Mouse (Mus musculus) kidney, adult 18-20 months (tissue): ENCODE data around the gene Gm39566.

ENCODE experiments used
- DNase-seq: peaks from one replicate; pipeline ENCODE4 v3.0.0; 2021

Gm39566 gene

GRCm38 (mm10) chr11:69795168-69795982 is 19.7 kb downstream of the Gm39566 start, which contains the start of gene Chrnb1:
Gene Chrnb1, minus strand, starts transcription at chr11:69795943.
- DNase-seq, result peak; percentile 93

GRCm38 (mm10) chr11:69793429-69793828 is 21.7 kb downstream of the Gm39566 start:
- no peak for DNase-seq

- DNase-seq, result no peak
These were observed 23.7 kb downstream of the Gm39566 start for GRCm38 (mm10) chr11:69791420-69791819.

- no peak for DNase-seq
These were observed 25.7 kb downstream of the Gm39566 start for GRCm38 (mm10) chr11:69789431-69789830.

- DNase-seq, result no peak
These were observed 27.8 kb downstream of the Gm39566 start for GRCm38 (mm10) chr11:69787306-69787705.

- DNase-seq, result peak; percentile 49
These were observed 30.3 kb downstream of the Gm39566 start for GRCm38 (mm10) chr11:69784793-69785272.

GRCm38 (mm10) chr11:69781828-69782227 is 33.3 kb downstream of the Gm39566 start:
- no peak for DNase-seq

GRCm38 (mm10) chr11:69778985-69779384 is 36.1 kb downstream of the Gm39566 start:
- no peak for DNase-seq

- DNase-seq, result no peak
These were observed 36.7 kb downstream of the Gm39566 start for GRCm38 (mm10) chr11:69778258-69778982.

GRCm38 (mm10) chr11:69777504-69778257 is 37.4 kb downstream of the Gm39566 start:
- no peak for DNase-seq

GRCm38 (mm10) chr11:69776488-69776887 is 38.6 kb downstream of the Gm39566 start:
- DNase-seq, result no peak

GRCm38 (mm10) chr11:69775716-69776115 is 39.4 kb downstream of the Gm39566 start:
- no peak for DNase-seq

GRCm38 (mm10) chr11:69774961-69775360 is 40.1 kb downstream of the Gm39566 start:
- no peak for DNase-seq

GRCm38 (mm10) chr11:69767625-69767909 is 47.5 kb downstream of the Gm39566 start:
- peak; percentile 21 for DNase-seq

- DNase-seq, result peak; percentile 29
These were observed 48.0 kb downstream of the Gm39566 start for GRCm38 (mm10) chr11:69766872-69767624.

GRCm38 (mm10) chr11:69766126-69766609 is 48.9 kb downstream of the Gm39566 start:
- peak; percentile 77 for DNase-seq

GRCm38 (mm10) chr11:69765221-69766125 is 49.6 kb downstream of the Gm39566 start, which contains the start of gene Zbtb4:
Gene Zbtb4, plus strand, starts transcription at chr11:69765912.
- DNase-seq, result peak; percentile 51

- no peak for DNase-seq
These were observed 51.5 kb downstream of the Gm39566 start for GRCm38 (mm10) chr11:69763551-69763950.

- DNase-seq, result no peak
These were observed 53.2 kb downstream of the Gm39566 start, which contains the start of gene Slc35g3 for GRCm38 (mm10) chr11:69761868-69762267. Gene Slc35g3, minus strand, starts transcription at chr11:69761968.
